In genomic region chr7:137307131-137307530, GRCm38 (mm10) we compare ENCODE assay signal across 13 mouse cellular contexts. TPM values are rescaled to one million over a fixed set of nuclear protein-coding genes. Genes with fewer than 3 reads are reported as not detected.
A peak's percentile ranks its signal among the peaks of the same experiment; 100 is the strongest.
DNase-seq lines count a peak whose midpoint lies in the region; ATAC-seq and TF ChIP-seq lines count a peak whose summit lies in the region.
"Had no signal": no experiment of that assay in that cellular context is flagged by ENCODE, and none has a peak within 500 bp of the region (broad histone marks: within the 10 kb centered on the region; RNA-seq: fewer than 3 reads in every experiment).

No protein-coding gene starts in this region.

- DNase-seq in heart, adult 11 months = peak; percentile 78
- DNase-seq in heart, postnatal 25 days (ENCODE audit: low spot score) = no peak
- DNase-seq in embryonic facial prominence, embryonic 14.5 days (ENCODE audit: low spot score) = no peak
- DNase-seq in limb, embryonic 14.5 days (ENCODE audit: low spot score) = no peak
- no peak for DNase-seq in lung, postnatal 10 days
- DNase-seq in kidney, postnatal 10 days = no peak
- no peak for DNase-seq in left cerebral cortex, postnatal 36 days (ENCODE audit: low spot score in 2 of 2)
- DNase-seq: kidney, postnatal 36 days; thymus, adult 18-20 months had no signal

- H3K27ac ChIP-seq in embryonic facial prominence, embryonic 14.5 days (replicated peaks; ENCODE audit: low read depth, low read length) = peak overlapping the region; percentile 53
- H3K27ac ChIP-seq in limb, embryonic 14.5 days (replicated peaks; ENCODE audit: low read depth, low read length) = peak overlapping the region; percentile 63; the same call in 1 of the 2 replicates
- peak overlapping the region; percentile 87 for H3K27ac ChIP-seq in neural tube, embryonic 13.5 days (replicated peaks)
- H3K27ac ChIP-seq: heart, embryonic 13.5 days; lung, embryonic 15.5 days had no signal

- H3K4me1 ChIP-seq in embryonic facial prominence, embryonic 14.5 days (ENCODE audit: control insufficient read depth, insufficient read depth, low read length) = peaks cover 30% of the 10 kb centered on the region
- H3K4me1 ChIP-seq in limb, embryonic 14.5 days (ENCODE audit: control insufficient read depth, insufficient read depth, low read length) = peaks cover 31% of the 10 kb centered on the region
- H3K4me1 ChIP-seq in neural tube, embryonic 13.5 days (replicated peaks) = peaks cover 77% of the 10 kb centered on the region

- no peak for TF ChIP-seq POLR2A in limb, embryonic 14.5 days (IDR thresholded peaks at IDR 0.05; ENCODE audit: borderline replicate concordance, extremely low read depth, insufficient read depth, insufficient read length)

- peaks cover 36% of the 10 kb centered on the region for H3K27me3 ChIP-seq in embryonic facial prominence, embryonic 14.5 days (replicated peaks; ENCODE audit: control insufficient read depth, insufficient read depth, low read length)
- H3K27me3 ChIP-seq in limb, embryonic 14.5 days (ENCODE audit: control insufficient read depth, insufficient read depth, low read length) = peaks cover 4% of the 10 kb centered on the region
- peaks cover 11% of the 10 kb centered on the region; the same call in 1 of the 2 replicates for H3K27me3 ChIP-seq in neural tube, embryonic 13.5 days

- intact Hi-C loops in heart, postnatal 25 days (cut with DNase I) = no loop called here
- intact Hi-C loops in left cerebral cortex, postnatal 36 days (cut with DNase I) = no loop called here

- no peaks in the 10 kb centered on the region for H3K9me3 ChIP-seq in embryonic facial prominence, embryonic 14.5 days (ENCODE audit: control insufficient read depth, low read length)
- no peaks in the 10 kb centered on the region for H3K9me3 ChIP-seq in limb, embryonic 14.5 days (ENCODE audit: control insufficient read depth, low read length)
- H3K9me3 ChIP-seq in neural tube, embryonic 13.5 days = no peaks in the 10 kb centered on the region
- H3K9me3 ChIP-seq: heart, embryonic 13.5 days; lung, embryonic 15.5 days had no signal

- peak overlapping the region; percentile 46 for H3K9ac ChIP-seq in embryonic facial prominence, embryonic 14.5 days (ENCODE audit: low read depth, low read length)
- H3K9ac ChIP-seq in limb, embryonic 14.5 days (ENCODE audit: low read depth, low read length, severe bottlenecking) = peak overlapping the region; percentile 54
- H3K9ac ChIP-seq in neural tube, embryonic 13.5 days = peak overlapping the region; percentile 78
- H3K9ac ChIP-seq: heart, embryonic 13.5 days; lung, embryonic 15.5 days had no signal

- H3K4me3 ChIP-seq in embryonic facial prominence, embryonic 14.5 days (ENCODE audit: low read depth, low read length) = peak overlapping the region; percentile 23
- peak overlapping the region; percentile 27 for H3K4me3 ChIP-seq in limb, embryonic 14.5 days (replicated peaks; ENCODE audit: low read length)
- peak overlapping the region; percentile 88 for H3K4me3 ChIP-seq in neural tube, embryonic 13.5 days
- H3K4me3 ChIP-seq: heart, embryonic 13.5 days; lung, embryonic 15.5 days had no signal

- peak overlapping the region; percentile 51 for H3K4me2 ChIP-seq in embryonic facial prominence, embryonic 14.5 days (ENCODE audit: low read depth, low read length)
- H3K4me2 ChIP-seq in limb, embryonic 14.5 days (replicated peaks; ENCODE audit: low read depth, low read length, severe bottlenecking) = peak overlapping the region; percentile 47
- peak overlapping the region; percentile 62 for H3K4me2 ChIP-seq in neural tube, embryonic 13.5 days
- H3K4me2 ChIP-seq: heart, embryonic 13.5 days; lung, embryonic 15.5 days had no signal

- 32% methylated on average over 8 of the region's 8 CpGs for WGBS in embryonic facial prominence, embryonic 14.5 days
- 30% methylated on average over 8 of the region's 8 CpGs for WGBS in limb, embryonic 14.5 days
- 7% methylated on average over 8 of the region's 8 CpGs for WGBS in neural tube, embryonic 13.5 days

- H3K36me3 ChIP-seq in embryonic facial prominence, embryonic 14.5 days (ENCODE audit: control insufficient read depth, insufficient read depth, low read length) = 0 out of 2 replicates have a peak, but pooled peaks cover 3% of the 10 kb centered on the region
- H3K36me3 ChIP-seq in limb, embryonic 14.5 days (ENCODE audit: control insufficient read depth, insufficient read depth, low read length) = peaks cover 63% of the 10 kb centered on the region
- H3K36me3 ChIP-seq in neural tube, embryonic 13.5 days = peaks cover 15% of the 10 kb centered on the region
- H3K36me3 ChIP-seq: heart, embryonic 13.5 days; lung, embryonic 15.5 days had no signal

- no peak for ATAC-seq in embryonic facial prominence, embryonic 14.5 days (ENCODE audit: low read depth)
- ATAC-seq in limb, embryonic 14.5 days (ENCODE audit: low FRiP score, low read depth) = no peak
- no peak for ATAC-seq in neural tube, embryonic 13.5 days (ENCODE audit: low read depth)

RNA-seq across cellular contexts. Expression of gene Ebf3, which starts 7.1 kb away (rescaled TPM):
- 10 to 100 TPM in 1 of 2 experiments, 1 to 10 TPM in 1; 8.9 to 10.9 TPM for total RNA-seq in heart, postnatal 25 days (2021)
- polyA plus RNA-seq in embryonic facial prominence, embryonic 14.5 days (2014; fragmentation: Nextera tagmentation; extraction: Ambion mirVana) = 7.4 and 9.1 TPM in 2 replicates
- polyA plus RNA-seq in limb, embryonic 14.5 days (2012; rRNA removed) = 80.3 and 93.2 TPM in 2 replicates
- polyA plus RNA-seq in limb, embryonic 14.5 days (2014; fragmentation: Nextera tagmentation; extraction: Ambion mirVana) = 15.3 and 17.8 TPM in 2 replicates
- polyA plus RNA-seq in neural tube, embryonic 13.5 days (2015; fragmentation: Nextera tagmentation; extraction: Ambion mirVana) = 23.9 and 24.1 TPM in 2 replicates
- total RNA-seq in left cerebral cortex, postnatal 36 days (2021) = under 1 TPM; 0.32 to 0.72 TPM
- total RNA-seq: megakaryocyte-erythroid progenitor cell, adult 5-6 weeks had no signal

Comparison
In these comparisons a context has a peak if more than half of its experiments do, and no peak if none do; other contexts are left out.
1. H3K4me3 ChIP-seq: peak in every context shown above with its lines; median percentile 88 in neural tube, embryonic 13.5 days; 27 in limb, embryonic 14.5 days; 23 in embryonic facial prominence, embryonic 14.5 days.